Mouse (Mus musculus) urinary bladder, adult 2 months (tissue): ENCODE data around the gene Eqtn. TPM values are rescaled to one million over a fixed set of nuclear protein-coding genes. Genes with fewer than 3 reads are reported as not detected.

ENCODE experiments used
- DNase-seq: peaks from one replicate; pipeline ENCODE4 v3.0.0; 2022; ENCODE audit warnings: low spot score
- polyA plus RNA-seq: library from polyadenylated mRNA; depleted of rRNA; stranded (reverse); fragments of >200 nt; gene quantifications from 2 replicates; pipeline ENCODE4 v1.2.3, GENCODE M21; 2012; rRNA removed

Eqtn gene
- polyA plus RNA-seq = 0.40 and 0.72 TPM in 2 replicates

GRCm38 (mm10) chr4:94928743-94929142, at the start of gene Eqtn:
Gene Eqtn (minus strand): TSS chr4:94928843.
- DNase-seq = no peak

GRCm38 (mm10) chr4:94973321-94973720, 44.7 kb upstream of the Eqtn start:
- DNase-seq = no peak

GRCm38 (mm10) chr4:94952773-94953172, 24.1 kb upstream of the Eqtn start:
- DNase-seq = no peak

GRCm38 (mm10) chr4:94941221-94941855, 12.7 kb upstream of the Eqtn start:
- DNase-seq = no peak

- no peak for DNase-seq
Measured at GRCm38 (mm10) chr4:94901780-94902179, 26.9 kb downstream of the Eqtn start.

- no peak for DNase-seq
Measured at GRCm38 (mm10) chr4:94900744-94901143, 27.9 kb downstream of the Eqtn start.

Other genes starting within 250 kb of the Eqtn start
- gene Tek, start 189.6 kb downstream of the Eqtn start, polyA plus RNA-seq = 10.2 and 13.6 TPM in 2 replicates
- 14.8 and 16.8 TPM in 2 replicates for gene Mysm1, start 50.3 kb upstream of the Eqtn start, polyA plus RNA-seq
- 32.3 and 39.6 TPM in 2 replicates for gene Jun, start 123.4 kb upstream of the Eqtn start, polyA plus RNA-seq